Mouse (Mus musculus) cortical plate, adult 2 months (tissue): ENCODE results near the gene Trib2. TPM values are rescaled to one million over a fixed set of nuclear protein-coding genes. Genes with fewer than 3 reads are reported as not detected.
A peak's percentile ranks its signal among the peaks of the same experiment; 100 is the strongest.

Experiments
- H3K27ac ChIP-seq: fragments of 200-500 bp; 2 replicates; pipeline ENCODE4 v1.5.1; 2012; ENCODE audit warnings: low read length, control low read depth, inconsistent platforms; ENCODE audit not compliant: insufficient read depth
- H3K4me1 ChIP-seq: fragments of 200-500 bp; 2 replicates; pipeline ENCODE4 v1.6.1; 2011; ENCODE audit warnings: low read length; ENCODE audit not compliant: control insufficient read depth, insufficient read depth
- H3K4me3 ChIP-seq: fragments of 200-500 bp; 2 replicates; pipeline ENCODE4 v1.5.1; 2011; ENCODE audit warnings: mild to moderate bottlenecking, low read length, control low read depth; ENCODE audit not compliant: insufficient read depth
- CTCF ChIP-seq: fragments of 200-500 bp; IDR thresholded peaks from 2 replicates; pipeline ENCODE4 v1.5.1; 2011; ENCODE audit warnings: mild to moderate bottlenecking, control low read depth, low read length; ENCODE audit not compliant: insufficient read depth; ENCODE audit errors: extremely low read depth
- POLR2A ChIP-seq: fragments of 200-500 bp; IDR thresholded peaks from 2 replicates; pipeline ENCODE4 v1.6.1; 2011; ENCODE audit warnings: mild to moderate bottlenecking, low read length, control low read depth; ENCODE audit not compliant: insufficient read depth; ENCODE audit errors: extremely low read depth
- polyA plus RNA-seq: library from polyadenylated mRNA; depleted of rRNA; stranded (reverse); fragments of >200 nt; gene quantifications from 2 replicates; pipeline ENCODE4 v1.2.3, GENCODE M21; 2012

Gene Trib2
- polyA plus RNA-seq, 1 experiment, result 27.4 TPM

DNA sequence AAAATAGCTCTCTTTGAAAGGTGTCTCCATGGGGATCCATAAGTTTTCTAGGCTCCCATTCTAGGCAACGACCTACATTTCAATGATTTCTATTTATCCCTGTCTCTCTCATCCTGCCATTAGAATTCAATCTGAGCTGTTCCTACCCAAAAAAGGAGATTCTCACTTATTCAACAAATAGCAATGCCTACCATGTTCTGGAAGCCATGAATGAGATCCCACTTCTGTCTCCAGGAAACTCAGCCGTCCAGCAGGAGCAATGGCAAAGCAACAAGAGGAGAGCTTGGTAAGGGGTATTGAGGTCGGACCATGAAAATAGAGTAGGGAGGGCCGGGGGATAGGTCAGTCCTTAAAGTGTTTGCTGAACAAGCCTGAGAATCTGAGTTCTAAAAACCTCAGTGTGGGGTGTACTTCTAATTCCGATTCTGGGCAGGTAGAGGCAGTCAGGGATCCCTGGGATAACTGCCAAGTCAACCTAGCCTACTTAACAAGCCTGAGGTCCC is 12.7 kb downstream of the Trib2 start:
- no peak overlapping the region for H3K4me3 ChIP-seq
- TF ChIP-seq CTCF (no peak), POLR2A (no peak)
- 0 out of 2 replicates have a peak overlapping the region, but pooled peaks have one; percentile 37 for H3K27ac ChIP-seq
- peaks cover 20% of the 10 kb centered on the region for H3K4me1 ChIP-seq

DNA sequence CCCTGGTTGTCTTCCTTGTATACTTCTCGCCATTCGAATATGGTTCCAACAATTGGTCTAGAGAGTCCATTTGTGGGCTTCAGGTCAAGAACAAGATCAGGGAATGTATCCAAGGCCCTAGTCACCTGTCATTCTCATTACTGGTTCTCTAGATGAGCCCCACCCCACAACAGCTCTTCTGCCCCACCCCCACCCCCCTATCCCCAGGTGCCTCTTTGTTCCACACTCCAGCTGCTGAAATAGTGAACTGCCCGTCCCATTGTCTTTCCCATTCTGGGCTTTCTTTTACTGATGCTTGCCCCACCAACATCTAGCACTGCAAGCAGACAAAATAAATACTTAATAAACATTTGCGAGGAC is 15.2 kb downstream of the Trib2 start:
- Histone ChIP-seq H3K27ac (no peak overlapping the region), H3K4me3 (no peak overlapping the region), H3K4me1 (peaks cover 18% of the 10 kb centered on the region)
- no peak for TF ChIP-seq CTCF
- TF ChIP-seq POLR2A, result no peak

DNA sequence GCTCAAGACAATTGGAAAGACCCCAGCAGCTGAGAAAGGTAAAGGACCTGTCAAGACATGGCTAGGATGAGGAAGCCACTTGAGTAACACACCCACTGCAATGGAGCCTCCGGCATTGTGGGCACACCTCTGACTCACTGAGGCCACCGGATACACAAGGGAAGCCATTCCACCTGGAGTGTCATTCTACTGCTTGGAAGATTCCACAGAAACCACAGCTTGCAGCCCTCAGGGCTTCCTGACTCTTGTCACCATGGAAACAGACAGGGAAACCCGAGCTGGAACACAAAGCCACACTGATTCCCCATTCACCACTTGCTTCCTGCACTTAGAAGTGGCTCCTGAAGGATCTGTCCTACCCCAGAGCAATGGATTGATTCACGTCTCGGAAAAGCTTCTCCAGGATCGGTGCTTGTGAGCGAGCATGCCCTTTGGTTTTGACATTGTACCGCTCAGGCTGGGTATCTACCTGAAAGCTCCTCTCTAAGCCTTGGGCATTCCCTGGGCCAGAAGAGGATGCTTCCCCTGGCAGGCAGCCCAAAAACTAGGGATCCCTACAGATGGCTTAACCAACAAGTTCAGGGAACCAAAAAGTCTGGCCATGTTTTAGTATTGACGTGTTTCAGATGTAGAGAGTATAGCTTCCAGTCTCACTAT is 15.7 kb downstream of the Trib2 start:
- peaks cover 15% of the 10 kb centered on the region for H3K4me1 ChIP-seq
- TF ChIP-seq POLR2A, result no peak
- TF ChIP-seq CTCF, result no peak
- no peak overlapping the region for H3K27ac ChIP-seq
- H3K4me3 ChIP-seq, result no peak overlapping the region

DNA sequence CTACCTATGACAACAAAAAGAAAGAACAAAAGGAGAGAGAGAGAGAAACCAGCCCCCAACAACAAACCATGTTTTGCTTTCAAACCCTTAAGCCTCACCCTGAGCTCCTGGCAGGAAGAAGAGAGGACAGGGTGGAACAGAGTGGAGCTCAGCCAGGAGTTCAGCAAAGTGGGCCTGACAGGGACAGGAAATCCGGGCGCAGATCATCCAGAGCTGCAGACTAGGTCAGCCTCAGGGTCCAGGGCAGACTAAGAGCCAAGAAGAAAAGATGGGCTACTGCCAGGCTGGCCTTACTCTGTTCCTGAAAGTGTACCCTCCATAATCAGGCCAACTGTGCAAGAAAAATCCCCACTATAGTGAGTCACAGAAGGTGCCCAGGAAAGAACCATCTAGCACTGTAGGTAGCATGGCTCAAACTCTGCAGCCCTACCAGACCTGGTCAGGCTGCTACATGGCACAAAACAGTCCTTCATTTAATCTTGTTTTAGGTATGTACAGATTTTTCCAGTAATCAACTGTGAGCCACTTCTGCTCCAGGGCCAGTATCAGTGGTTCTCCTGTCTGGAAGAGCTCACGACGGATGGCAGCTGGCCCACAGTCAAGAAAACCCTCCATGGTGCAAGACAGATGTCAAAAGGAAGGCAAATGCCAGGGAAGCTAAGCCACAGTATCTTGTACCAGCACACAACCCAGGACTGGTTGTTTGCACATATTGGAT is 16.4 kb downstream of the Trib2 start:
- Histone ChIP-seq H3K4me1 (peaks cover 14% of the 10 kb centered on the region), H3K27ac (0 out of 2 replicates have a peak overlapping the region, but pooled peaks have one; percentile 3), H3K4me3 (no peak overlapping the region)
- no peak for TF ChIP-seq POLR2A
- no peak for TF ChIP-seq CTCF

DNA sequence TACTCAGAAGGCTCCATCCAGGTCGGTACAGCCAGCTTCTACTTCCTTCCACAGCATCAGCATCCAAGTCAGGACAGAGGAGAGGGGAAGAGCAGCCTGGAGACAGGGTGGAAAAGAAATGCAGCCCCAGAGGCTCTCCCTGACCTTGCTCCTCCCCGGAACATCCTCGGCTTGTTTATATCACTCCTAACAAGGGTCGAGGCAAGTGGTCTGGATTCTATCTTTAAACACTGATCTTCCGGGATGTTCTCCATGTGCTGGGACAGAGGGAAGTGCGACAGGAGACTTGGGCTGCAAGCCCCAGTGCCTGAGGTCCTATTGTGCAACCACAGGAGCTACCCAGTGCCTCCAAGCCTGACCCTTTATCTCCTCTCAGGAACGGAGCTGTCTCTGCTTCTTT is 18.7 kb downstream of the Trib2 start:
- Histone ChIP-seq H3K4me1 (peaks cover 10% of the 10 kb centered on the region), H3K4me3 (no peak overlapping the region), H3K27ac (no peak overlapping the region)
- TF ChIP-seq CTCF, result no peak
- TF ChIP-seq POLR2A, result no peak

DNA sequence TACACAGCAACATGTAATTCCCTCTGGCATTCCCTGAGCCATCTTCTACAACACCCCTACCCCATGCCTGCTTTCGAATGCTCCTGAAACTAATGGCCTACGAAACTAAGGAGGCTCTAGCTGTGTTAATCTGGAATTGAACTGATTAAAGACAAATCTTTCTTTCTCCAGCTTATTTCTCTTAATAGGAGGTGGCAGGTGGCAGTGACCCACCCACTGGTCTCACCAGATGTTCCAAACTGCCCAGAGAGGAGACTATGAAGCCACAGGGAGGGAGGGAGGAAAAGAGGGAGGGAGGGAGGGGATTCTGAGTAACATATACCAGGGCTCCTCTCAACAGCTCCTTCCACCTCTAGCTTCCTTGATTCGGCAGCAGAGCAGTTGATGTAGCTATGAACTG is 20.8 kb downstream of the Trib2 start:
- no peak overlapping the region for H3K4me3 ChIP-seq
- H3K4me1 ChIP-seq, result peaks cover 6% of the 10 kb centered on the region
- H3K27ac ChIP-seq, result no peak overlapping the region
- TF ChIP-seq POLR2A, result no peak
- no peak for TF ChIP-seq CTCF

DNA sequence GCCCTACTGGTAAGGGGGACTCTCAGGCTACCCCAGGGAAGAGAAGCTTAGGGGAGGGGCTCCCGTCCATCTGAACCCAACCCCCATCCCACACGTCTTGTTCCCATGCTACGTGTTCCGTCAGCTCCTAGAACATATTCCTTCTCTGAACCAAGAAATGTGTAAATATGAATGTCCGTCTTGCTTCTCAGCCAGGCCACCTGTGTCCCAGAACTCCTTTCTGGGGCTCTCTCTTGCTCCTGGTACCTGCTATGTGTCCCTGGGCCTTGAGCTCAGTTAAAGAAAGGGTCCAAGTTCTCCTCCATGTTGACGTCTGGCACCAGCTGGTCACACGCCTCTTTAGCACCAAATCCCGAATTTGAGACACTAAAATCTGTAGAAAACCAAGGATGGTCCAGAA is 23.4 kb downstream of the Trib2 start:
- H3K27ac ChIP-seq, result no peak overlapping the region
- no peak for TF ChIP-seq POLR2A
- TF ChIP-seq CTCF, result no peak
- H3K4me3 ChIP-seq, result no peak overlapping the region
- no peaks in the 10 kb centered on the region for H3K4me1 ChIP-seq

DNA sequence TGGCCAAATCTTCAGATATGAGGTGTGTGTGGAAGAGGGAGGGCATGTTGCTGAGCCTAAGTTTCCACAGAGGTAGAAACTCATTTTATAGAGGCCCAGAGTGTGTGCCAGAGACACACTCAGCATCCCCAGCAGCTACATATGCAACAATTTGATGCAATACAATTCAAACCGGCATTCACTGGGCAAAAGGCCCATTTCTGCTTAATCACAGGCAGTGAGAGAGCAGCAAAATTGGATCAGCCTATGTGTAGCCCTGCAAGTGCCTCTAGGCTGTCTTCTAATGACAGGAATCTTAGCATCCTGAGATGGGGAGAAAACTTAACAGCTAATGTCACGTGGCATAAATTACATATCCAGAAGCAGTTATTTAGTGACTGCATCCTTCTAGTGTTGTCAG is 26.5 kb downstream of the Trib2 start:
- no peaks in the 10 kb centered on the region for H3K4me1 ChIP-seq
- H3K4me3 ChIP-seq, result no peak overlapping the region
- H3K27ac ChIP-seq, result no peak overlapping the region
- TF ChIP-seq CTCF (no peak), POLR2A (no peak)

DNA sequence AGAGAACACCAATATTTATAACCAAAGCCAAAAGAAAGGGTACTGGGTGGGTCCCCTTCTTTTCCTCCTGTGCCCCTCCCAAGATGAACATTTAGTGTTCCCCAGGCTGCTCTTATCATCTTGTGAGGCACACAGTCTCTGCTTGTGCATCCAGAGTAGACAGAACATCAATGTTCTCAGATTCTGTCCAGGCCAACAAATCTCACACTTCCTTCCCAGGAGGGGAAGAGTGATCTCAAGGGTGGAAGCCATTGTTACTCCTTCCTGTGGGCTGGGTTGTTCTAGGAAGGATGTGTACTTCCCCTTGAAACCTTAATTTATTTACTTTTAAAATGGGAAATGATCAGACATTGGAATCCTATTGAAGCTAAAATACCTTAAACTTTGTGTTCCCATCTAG is 39.7 kb downstream of the Trib2 start:
- no peak overlapping the region for H3K27ac ChIP-seq
- no peak for TF ChIP-seq CTCF
- TF ChIP-seq POLR2A, result no peak
- no peak overlapping the region for H3K4me3 ChIP-seq
- H3K4me1 ChIP-seq, result no peaks in the 10 kb centered on the region

DNA sequence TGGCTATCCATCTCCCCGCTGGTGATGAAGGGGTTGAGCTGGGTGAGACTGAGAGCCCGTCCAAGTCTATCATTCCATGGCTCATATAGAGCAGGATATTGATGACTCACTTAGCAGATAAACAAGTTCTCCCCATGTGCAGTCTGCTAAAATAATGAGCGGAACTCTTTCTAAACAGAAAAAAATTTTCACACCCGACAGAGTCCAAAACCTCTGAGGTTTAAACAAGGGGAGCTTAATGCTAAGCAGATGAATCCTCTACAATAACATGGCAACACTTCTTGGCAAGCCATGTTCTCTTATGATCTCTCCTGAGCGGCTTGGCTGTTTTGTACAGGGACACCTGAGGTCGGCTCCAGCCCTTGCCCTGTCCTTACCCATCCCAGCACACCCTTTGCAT is 45.0 kb downstream of the Trib2 start:
- H3K4me3 ChIP-seq, result no peak overlapping the region
- TF ChIP-seq CTCF (no peak), POLR2A (no peak)
- H3K4me1 ChIP-seq, result no peaks in the 10 kb centered on the region
- H3K27ac ChIP-seq, result no peak overlapping the region
